Mouse (Mus musculus) ovary, postnatal 14 days (tissue): ENCODE data around the gene Il11ra1.
A peak's percentile ranks its signal among the peaks of the same experiment; 100 is the strongest.
"Not testable (repeated sequence)": the region's sequence is repeated elsewhere in the genome, so short reads cannot be mapped to it uniquely, and the experiment has no call there.

Experiments used
- DNase-seq: peaks from one replicate; pipeline ENCODE4 v3.0.0; 2022; ENCODE audit warnings: low spot score

Gene Il11ra1

GRCm38 (mm10) chr4:41681176-41681575, 18.6 kb upstream of the Il11ra1 start:
- DNase-seq = no peak

- DNase-seq = no peak
Measured at GRCm38 (mm10) chr4:41681947-41682346, 17.8 kb upstream of the Il11ra1 start.

- no peak for DNase-seq
Measured at GRCm38 (mm10) chr4:41682789-41683188, 17.0 kb upstream of the Il11ra1 start.

GRCm38 (mm10) chr4:41683303-41683702, 16.5 kb upstream of the Il11ra1 start:
- DNase-seq = not testable (repeated sequence)

- DNase-seq = not testable (repeated sequence)
Measured at GRCm38 (mm10) chr4:41684131-41684930, 15.5 kb upstream of the Il11ra1 start.

GRCm38 (mm10) chr4:41684931-41685453, 14.8 kb upstream of the Il11ra1 start:
- DNase-seq = not testable (repeated sequence)

GRCm38 (mm10) chr4:41685882-41686492, 13.8 kb upstream of the Il11ra1 start:
- not testable (repeated sequence) for DNase-seq

GRCm38 (mm10) chr4:41688562-41688961, 11.2 kb upstream of the Il11ra1 start:
- DNase-seq = not testable (repeated sequence)

- DNase-seq = not testable (repeated sequence)
Measured at GRCm38 (mm10) chr4:41690014-41690413, 9.8 kb upstream of the Il11ra1 start.

- not testable (repeated sequence) for DNase-seq
Measured at GRCm38 (mm10) chr4:41693511-41693910, 6.3 kb upstream of the Il11ra1 start.

GRCm38 (mm10) chr4:41695800-41696199, 4.0 kb upstream of the Il11ra1 start:
- DNase-seq = not testable (repeated sequence)

GRCm38 (mm10) chr4:41696452-41696851, 3.3 kb upstream of the Il11ra1 start:
- DNase-seq = not testable (repeated sequence)

- DNase-seq = peak; percentile 82
Measured at GRCm38 (mm10) chr4:41696930-41697841, 2.6 kb upstream of the Il11ra1 start, which contains the start of gene Cntfr. Cntfr (minus strand) TSS chr4:41697089.

GRCm38 (mm10) chr4:41698421-41699016, 1.3 kb upstream of the Il11ra1 start:
- DNase-seq = not testable (repeated sequence)

- DNase-seq = not testable (repeated sequence)
Measured at GRCm38 (mm10) chr4:41700224-41700623, 435 bp downstream of the Il11ra1 start.

- DNase-seq = not testable (repeated sequence)
Measured at GRCm38 (mm10) chr4:41702226-41702625, 2.4 kb downstream of the Il11ra1 start.

GRCm38 (mm10) chr4:41704651-41705050, 4.9 kb downstream of the Il11ra1 start:
- DNase-seq = no peak

- DNase-seq = no peak
Measured at GRCm38 (mm10) chr4:41705922-41706754, 6.3 kb downstream of the Il11ra1 start.

- DNase-seq = peak; percentile 43
Measured at GRCm38 (mm10) chr4:41707011-41707535, 7.3 kb downstream of the Il11ra1 start.

GRCm38 (mm10) chr4:41708192-41708745, 8.5 kb downstream of the Il11ra1 start:
- DNase-seq = no peak
